Mouse (Mus musculus): ENCODE data around the gene H2al1d. TPM values are rescaled to one million over a fixed set of nuclear protein-coding genes. Genes with fewer than 3 reads are reported as not detected.

H2al1d gene
- total RNA-seq, 2 experiments from 2014 or later, result not detected

Other genes starting within 250 kb of the H2al1d start
- not detected in 2 replicates for gene H2al1a, start 9.6 kb upstream of the H2al1d start, total RNA-seq (2015)
- not detected in 2 replicates for gene H2al1a, start 9.6 kb upstream of the H2al1d start, total RNA-seq (2017)
- gene H2al1b, start 6.4 kb upstream of the H2al1d start, total RNA-seq (2015), result not detected in 2 replicates
- not detected in 2 replicates for gene H2al1b, start 6.4 kb upstream of the H2al1d start, total RNA-seq (2017)
- not detected in 2 replicates for gene H2al1c, start 3.2 kb upstream of the H2al1d start, total RNA-seq (2015)
- gene H2al1c, start 3.2 kb upstream of the H2al1d start, total RNA-seq (2017), result not detected in 2 replicates
- not detected in 2 replicates for gene H2al1e, start 3.1 kb downstream of the H2al1d start, total RNA-seq (2015)
- gene H2al1e, start 3.1 kb downstream of the H2al1d start, total RNA-seq (2017), result not detected in 2 replicates
- gene H2al1f, start 6.3 kb downstream of the H2al1d start, total RNA-seq (2015), result not detected in 2 replicates
- not detected in 2 replicates for gene H2al1f, start 6.3 kb downstream of the H2al1d start, total RNA-seq (2017)
- not detected in 2 replicates for gene H2al1g, start 9.4 kb downstream of the H2al1d start, total RNA-seq (2015)
- not detected in 2 replicates for gene H2al1g, start 9.4 kb downstream of the H2al1d start, total RNA-seq (2017)
- not detected in 2 replicates for gene H2al1h, start 12.7 kb downstream of the H2al1d start, total RNA-seq (2015)
- gene H2al1h, start 12.7 kb downstream of the H2al1d start, total RNA-seq (2017), result not detected in 2 replicates
- gene H2al1i, start 15.8 kb downstream of the H2al1d start, total RNA-seq (2015), result not detected in 2 replicates
- not detected in 2 replicates for gene H2al1i, start 15.8 kb downstream of the H2al1d start, total RNA-seq (2017)
- not detected in 2 replicates for gene H2al1j, start 19.0 kb downstream of the H2al1d start, total RNA-seq (2015)
- gene H2al1j, start 19.0 kb downstream of the H2al1d start, total RNA-seq (2017), result not detected in 2 replicates

Measured in megakaryocyte, adult 5-6 weeks (primary cell).